8 mouse cellular contexts compared by ENCODE assay signal in the genomic region with DNA sequence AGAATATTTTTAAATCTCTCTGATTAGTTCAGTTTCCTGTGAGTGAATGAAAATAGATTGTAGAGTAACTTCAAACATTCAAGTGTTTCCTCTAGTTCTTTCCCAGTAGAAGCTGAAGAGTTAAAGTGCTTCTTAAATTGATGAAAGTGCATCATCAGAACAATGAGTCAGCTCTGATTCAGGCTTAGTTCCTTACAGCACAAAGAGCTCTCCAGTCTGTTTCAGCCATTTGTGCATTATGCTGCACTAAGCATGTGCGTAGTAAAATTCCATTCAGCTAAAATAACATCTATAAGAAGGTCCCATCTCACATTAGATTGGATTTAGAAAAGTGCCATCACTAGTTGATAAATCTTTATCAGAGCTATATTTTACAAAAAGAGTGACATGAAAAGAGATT.
"Had no signal": no experiment of that assay in that cellular context is flagged by ENCODE, and none has a peak within 500 bp of the region (broad histone marks: within the 10 kb centered on the region; RNA-seq: fewer than 3 reads in every experiment).

No protein-coding gene starts in this region.

- ATAC-seq: midbrain, embryonic 15.5 days had no signal

- DNase-seq: kidney, adult 2 months; kidney, postnatal 25 days; liver, embryonic 13.5 days; lung, adult 2 months; thymus, adult 2 months; thymus, postnatal 14 days; thymus, postnatal 4 days had no signal
